Mouse (Mus musculus) lung, adult 2 months (tissue): ENCODE data around the gene Tmprss11g. TPM values are rescaled to one million over a fixed set of nuclear protein-coding genes. Genes with fewer than 3 reads are reported as not detected.

ENCODE experiments used
- DNase-seq: peaks from one replicate; pipeline ENCODE4 v3.0.0; 2022
- H3K4me1 ChIP-seq: fragments of 200-500 bp; 2 replicates; pipeline ENCODE4 v1.6.1; 2011; ENCODE audit warnings: low read length; ENCODE audit not compliant: control insufficient read depth, insufficient read depth
- H3K4me3 ChIP-seq: fragments of 200-500 bp; replicated peaks from 2 replicates; pipeline ENCODE3; 2011; ENCODE audit warnings: low read depth, mild to moderate bottlenecking, control low read depth, low read length; ENCODE audit errors: extremely low read depth
- CTCF ChIP-seq: fragments of 200-500 bp; IDR thresholded peaks from 2 replicates; pipeline ENCODE4 v1.5.1; 2011; ENCODE audit warnings: mild to moderate bottlenecking, low read length, control low read depth; ENCODE audit not compliant: insufficient read depth
- POLR2A ChIP-seq: fragments of 200-500 bp; IDR thresholded peaks from 2 replicates; pipeline ENCODE4 v1.6.1; 2011; ENCODE audit warnings: low read depth, mild to moderate bottlenecking, control low read depth, low read length, borderline replicate concordance; ENCODE audit errors: extremely low read depth
- WGBS: fragments of 180-500 bp; shearing (Covaris S2); methylation state at CpG from one replicate; pipeline ENCODE4 v1.1.7; 2018; 5-methylcytosine and 5-hydroxymethylcytosine counted together
- polyA plus RNA-seq: library from polyadenylated mRNA; depleted of rRNA; stranded (reverse); fragments of >200 nt; gene quantifications from 2 replicates; pipeline ENCODE4 v1.2.3, GENCODE M21; 2012; rRNA removed

Gene Tmprss11g
- 0.31 TPM in 1 of 2 replicates, not detected in the other for polyA plus RNA-seq

- WGBS, result 58% methylated on average over 9 of the region's 9 CpGs
- Histone ChIP-seq H3K4me3 (no peak within 1 kb of the TSS), H3K4me1 (no peaks in the 10 kb centered on the region)
- no peak for DNase-seq
- no peak for TF ChIP-seq POLR2A
- no peak for TF ChIP-seq CTCF
Measured at GRCm38 (mm10) chr5:86518500-86518899, at the start of gene Tmprss11g. TSS of gene Tmprss11g (minus strand) at chr5:86518600.

DNA sequence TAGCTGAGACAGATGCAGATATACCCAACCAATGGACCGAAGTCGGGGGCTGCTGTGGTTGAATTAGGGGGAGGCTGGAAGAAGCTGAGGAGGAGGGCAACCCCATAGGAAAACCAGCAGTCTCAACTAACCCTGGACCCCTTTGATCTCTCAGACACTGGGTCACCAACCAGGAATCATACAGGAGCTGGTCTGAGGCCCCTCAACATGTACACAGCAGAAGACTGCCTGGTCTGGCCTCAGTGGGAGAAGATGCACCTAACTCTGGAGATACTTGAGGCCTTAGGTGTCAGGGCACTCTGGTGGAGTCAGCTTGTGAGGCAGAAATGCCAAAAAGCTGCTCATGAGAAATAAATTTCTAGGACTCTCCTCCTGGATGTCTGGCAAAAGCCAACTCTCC lies 28.3 kb upstream of the Tmprss11g start:
- WGBS, result 76% methylated on average over 2 of the region's 2 CpGs
- no peak overlapping the region for H3K4me3 ChIP-seq
- no peak for DNase-seq
- H3K4me1 ChIP-seq, result no peaks in the 10 kb centered on the region
- TF ChIP-seq CTCF (no peak), POLR2A (no peak)

GRCm38 (mm10) chr5:86540601-86541000 lies 22.2 kb upstream of the Tmprss11g start:
- 39% methylated on average over 3 of the region's 3 CpGs for WGBS
- TF ChIP-seq CTCF (no peak), POLR2A (no peak)
- no peaks in the 10 kb centered on the region for H3K4me1 ChIP-seq
- H3K4me3 ChIP-seq, result no peak overlapping the region
- no peak for DNase-seq

DNA sequence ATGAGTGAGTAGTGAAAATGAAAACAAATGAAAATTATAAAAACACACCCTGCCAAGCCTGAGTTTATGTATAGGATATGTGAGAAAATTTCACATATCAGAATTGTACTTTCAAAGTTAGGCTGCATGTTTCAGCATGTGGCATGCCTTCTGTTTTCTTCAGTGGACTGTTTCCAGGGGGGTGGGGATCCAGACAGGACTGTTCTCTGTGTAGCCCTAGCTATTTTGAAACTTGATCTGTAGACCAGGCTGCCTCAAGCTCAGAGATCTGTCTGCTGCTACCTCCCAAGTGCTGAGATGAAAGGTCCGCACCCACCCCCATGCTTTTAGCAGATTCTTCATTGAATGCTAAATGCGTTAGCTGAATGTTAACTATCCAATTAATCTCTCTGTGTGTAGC lies 10.3 kb upstream of the Tmprss11g start:
- DNase-seq, result no peak
- 62% methylated on average over 2 of the region's 2 CpGs for WGBS
- no peaks in the 10 kb centered on the region for H3K4me1 ChIP-seq
- no peak overlapping the region for H3K4me3 ChIP-seq
- no peak for TF ChIP-seq POLR2A
- TF ChIP-seq CTCF, result no peak

DNA sequence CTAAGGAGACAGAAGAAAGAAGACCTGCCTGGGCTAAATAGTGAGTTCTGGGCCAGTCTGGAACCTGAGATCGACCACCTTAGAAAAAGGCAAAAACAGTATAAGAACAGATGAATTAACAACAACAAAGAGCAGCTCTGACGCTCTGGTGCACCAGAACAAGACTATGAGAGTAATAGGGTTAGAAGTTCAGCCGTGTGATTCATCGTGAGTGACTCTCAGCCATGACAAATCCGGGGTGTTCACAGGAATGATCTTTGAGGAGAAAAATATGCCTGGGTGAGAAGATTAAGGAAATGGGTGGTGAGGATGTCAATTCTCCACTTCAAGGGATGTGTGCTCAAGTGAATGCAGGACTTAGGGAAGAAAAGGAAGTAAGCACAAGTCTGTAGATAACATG lies 6.9 kb downstream of the Tmprss11g start:
- Histone ChIP-seq H3K4me3 (no peak overlapping the region), H3K4me1 (no peaks in the 10 kb centered on the region)
- no peak for DNase-seq
- WGBS, result 71% methylated on average over 5 of the region's 5 CpGs
- TF ChIP-seq CTCF, result no peak
- no peak for TF ChIP-seq POLR2A

GRCm38 (mm10) chr5:86493453-86493852 lies 24.9 kb downstream of the Tmprss11g start:
- 57% methylated on average over 1 of the region's 1 CpGs for WGBS
- Histone ChIP-seq H3K4me3 (no peak overlapping the region), H3K4me1 (no peaks in the 10 kb centered on the region)
- DNase-seq, result no peak
- TF ChIP-seq POLR2A, result no peak
- TF ChIP-seq CTCF, result no peak

GRCm38 (mm10) chr5:86482562-86482961 lies 35.8 kb downstream of the Tmprss11g start:
- WGBS, result 72% methylated on average over 2 of the region's 2 CpGs
- no peak for TF ChIP-seq CTCF
- TF ChIP-seq POLR2A, result no peak
- H3K4me1 ChIP-seq, result no peaks in the 10 kb centered on the region
- H3K4me3 ChIP-seq, result no peak overlapping the region
- no peak for DNase-seq

DNA sequence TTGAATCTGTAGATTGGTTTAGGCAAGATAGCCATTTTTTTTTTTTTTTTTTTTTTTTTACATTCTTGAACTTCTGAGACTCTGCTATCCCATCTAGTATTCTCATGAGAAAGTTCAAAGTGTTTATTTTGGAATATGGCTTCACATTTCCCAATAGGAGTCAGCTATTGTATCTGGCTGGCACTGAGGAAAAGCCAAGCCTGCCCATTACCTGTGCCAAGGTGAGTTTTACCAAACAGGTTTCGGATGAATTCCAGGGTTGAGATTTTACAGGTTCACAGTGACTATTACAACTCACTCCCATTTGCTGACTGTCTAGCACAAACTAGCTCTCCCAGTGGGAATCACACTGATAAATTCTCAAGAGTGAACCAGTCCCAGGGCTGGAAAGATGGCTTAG lies 36.4 kb downstream of the Tmprss11g start:
- WGBS, result 67% methylated on average over 1 of the region's 1 CpGs
- no peak for TF ChIP-seq CTCF
- TF ChIP-seq POLR2A, result no peak
- H3K4me3 ChIP-seq, result no peak overlapping the region
- no peak for DNase-seq
- no peaks in the 10 kb centered on the region for H3K4me1 ChIP-seq

- TF ChIP-seq CTCF, result no peak
- no peak for TF ChIP-seq POLR2A
- no peak for DNase-seq
- H3K4me1 ChIP-seq, result no peaks in the 10 kb centered on the region
- H3K4me3 ChIP-seq, result no peak overlapping the region
- WGBS, result 66% methylated on average over 9 of the region's 9 CpGs
Measured at GRCm38 (mm10) chr5:86473859-86474258, 44.5 kb downstream of the Tmprss11g start.

DNA sequence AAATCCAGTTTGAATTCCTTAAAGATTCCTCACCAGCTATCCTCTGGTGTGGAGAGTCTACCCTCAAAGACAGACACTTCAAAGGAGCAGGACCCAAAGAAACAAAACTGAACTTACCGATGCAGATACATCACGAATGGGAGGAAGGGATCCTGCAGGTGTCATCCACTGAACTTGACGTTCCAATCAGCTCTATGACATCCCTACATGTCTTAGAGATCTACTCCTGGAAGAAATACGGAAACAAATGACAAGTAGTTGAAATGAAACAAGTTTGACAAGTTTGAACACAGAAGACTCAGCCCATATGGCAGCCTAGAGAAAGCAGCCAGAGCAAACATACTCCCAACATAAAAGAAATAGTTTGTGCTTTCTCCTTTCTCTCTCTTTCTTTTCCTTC lies 49.5 kb downstream of the Tmprss11g start, which contains the start of gene Tmprss11a:
Gene Tmprss11a, minus strand, starts transcription at position 101 of the 400 bp plus-strand sequence.
- TF ChIP-seq POLR2A (no peak), CTCF (no peak)
- WGBS, result 65% methylated on average over 4 of the region's 4 CpGs
- H3K4me1 ChIP-seq, result no peaks in the 10 kb centered on the region
- H3K4me3 ChIP-seq, result no peak within 1 kb of the TSS
- no peak for DNase-seq

- no peaks in the 10 kb centered on the region for H3K4me1 ChIP-seq
- DNase-seq, result no peak
- no peak overlapping the region for H3K4me3 ChIP-seq
- WGBS, result 67% methylated on average over 2 of the region's 2 CpGs
- TF ChIP-seq POLR2A, result no peak
- no peak for TF ChIP-seq CTCF
Measured at GRCm38 (mm10) chr5:86439306-86439705, 79.1 kb downstream of the Tmprss11g start.
